Mouse (Mus musculus) embryonic facial prominence, embryonic 10.5 days (tissue): ENCODE measurements at regions not wholly inside any gene's neighbourhood (a gene's known extent, or its start where the extent isn't known, plus 50 kb on each side); places are given as distances from the start of the nearest gene placed in this dataset.

Experiments used
- DNase-seq: peaks from one replicate; pipeline ENCODE4 v3.0.0-alpha.2; 2017; ENCODE audit warnings: low spot score
- H3K27ac ChIP-seq: fragments of 300-500 bp; sonication (generic); replicated peaks from 2 replicates; pipeline ENCODE4 v1.5.1; 2016; ENCODE audit warnings: mild to moderate bottlenecking
- H3K27me3 ChIP-seq: fragments of 300-500 bp; sonication (generic); replicated peaks from 2 replicates; pipeline ENCODE4 v1.6.1; 2016; ENCODE audit warnings: low read depth, mild to moderate bottlenecking; ENCODE audit not compliant: poor library complexity, severe bottlenecking
- H3K36me3 ChIP-seq: fragments of 300-500 bp; sonication (generic); replicated peaks from 2 replicates; pipeline ENCODE4 v1.6.1; 2016; ENCODE audit warnings: mild to moderate bottlenecking, moderate library complexity
- H3K4me1 ChIP-seq: fragments of 300-500 bp; sonication (generic); 2 replicates; pipeline ENCODE4 v1.6.1; 2016
- H3K4me3 ChIP-seq: fragments of 300-500 bp; sonication (generic); 2 replicates; pipeline ENCODE4 v1.5.1; 2016; ENCODE audit warnings: mild to moderate bottlenecking, moderate library complexity
- H3K9me3 ChIP-seq: fragments of 300-500 bp; sonication (generic); 2 replicates; pipeline ENCODE4 v1.6.1; 2016; ENCODE audit warnings: mild to moderate bottlenecking
- WGBS: fragments of 180-500 bp; shearing (Covaris S2); methylation state at CpG from one replicate; pipeline ENCODE4 v1.1.7; 2016; 5-methylcytosine and 5-hydroxymethylcytosine counted together

DNA sequence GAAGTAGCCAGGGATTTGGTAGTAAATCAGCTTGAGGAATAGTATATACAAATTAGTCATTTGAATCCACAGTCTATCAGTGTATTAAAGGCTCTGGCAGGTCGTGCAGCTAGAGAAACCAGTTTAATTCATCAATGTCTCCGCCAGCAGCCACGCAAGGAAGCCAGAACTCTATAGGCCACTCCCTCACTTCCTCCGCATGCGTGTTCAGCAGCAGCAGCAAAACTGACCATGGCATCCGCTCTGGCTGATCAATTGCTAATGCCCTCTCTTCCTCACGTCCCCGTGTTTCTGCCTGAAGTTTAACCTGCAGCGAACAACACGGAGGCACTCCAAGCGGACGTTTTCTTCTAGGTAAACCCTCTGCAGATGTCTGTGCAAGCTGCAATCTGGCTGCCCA is 564.2 kb upstream of the Gm19410 start:
- Histone ChIP-seq H3K4me1 (peaks cover 33% of the 10 kb centered on the region), H3K27me3 (no peaks in the 10 kb centered on the region), H3K9me3 (no peaks in the 10 kb centered on the region), H3K36me3 (no peaks in the 10 kb centered on the region), H3K27ac (no peak overlapping the region), H3K4me3 (no peak overlapping the region)
- WGBS, result 64% methylated on average over 12 of the region's 12 CpGs
- DNase-seq, result no peak

DNA sequence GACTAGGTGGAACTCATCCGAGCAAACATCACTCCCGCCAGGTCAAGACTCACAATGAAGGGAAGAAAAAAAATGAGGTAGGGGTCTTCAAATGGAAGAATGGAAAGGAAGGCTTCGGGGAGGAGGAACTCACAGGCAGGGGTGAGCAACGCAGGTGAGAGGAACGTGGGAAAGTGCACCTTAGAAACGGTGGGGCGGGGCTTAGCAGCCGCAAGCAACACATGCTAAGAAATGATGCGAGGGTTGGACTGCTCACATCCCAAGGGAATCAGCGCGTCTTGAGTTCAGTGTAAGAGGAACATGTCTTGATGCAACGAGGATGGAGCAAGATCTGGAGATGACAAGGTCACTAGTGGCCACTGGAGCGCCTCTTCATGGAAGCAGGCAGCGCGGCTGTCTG is 560.6 kb upstream of the Gm19410 start:
- 68% methylated on average over 15 of the region's 15 CpGs for WGBS
- peak overlapping the region; percentile 17 for H3K4me3 ChIP-seq
- H3K9me3 ChIP-seq, result no peaks in the 10 kb centered on the region
- H3K27ac ChIP-seq, result peak overlapping the region; percentile 37; the same call in 1 of the 2 replicates
- H3K36me3 ChIP-seq, result no peaks in the 10 kb centered on the region
- no peak for DNase-seq
- H3K4me1 ChIP-seq, result peaks cover 31% of the 10 kb centered on the region
- no peaks in the 10 kb centered on the region for H3K27me3 ChIP-seq

DNA sequence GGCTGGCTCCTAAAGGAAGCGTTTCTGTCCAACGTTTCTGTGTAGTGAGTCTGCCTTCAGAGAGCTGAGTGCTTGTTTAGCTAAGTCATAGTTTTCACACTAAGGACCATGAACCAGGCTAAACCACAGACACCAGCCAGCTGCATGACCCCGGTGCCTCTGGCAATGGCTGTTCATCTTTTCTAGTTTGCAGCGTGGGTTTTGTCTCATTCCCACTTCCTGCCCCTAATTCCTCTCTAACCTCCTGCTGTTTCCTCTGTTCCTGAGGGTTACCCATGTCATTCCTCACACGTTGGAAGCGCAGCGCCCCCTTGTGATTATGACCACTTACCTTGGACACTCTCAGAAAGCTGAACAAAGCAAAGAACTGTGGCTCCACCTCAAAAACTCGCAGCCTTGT is 560.1 kb upstream of the Gm19410 start:
- DNase-seq, result peak; percentile 74
- 11% methylated on average over 8 of the region's 8 CpGs for WGBS
- peak overlapping the region; percentile 37 for H3K27ac ChIP-seq
- H3K27me3 ChIP-seq, result no peaks in the 10 kb centered on the region
- peak overlapping the region; percentile 17 for H3K4me3 ChIP-seq
- no peaks in the 10 kb centered on the region for H3K9me3 ChIP-seq
- H3K36me3 ChIP-seq, result no peaks in the 10 kb centered on the region
- peaks cover 31% of the 10 kb centered on the region for H3K4me1 ChIP-seq

DNA sequence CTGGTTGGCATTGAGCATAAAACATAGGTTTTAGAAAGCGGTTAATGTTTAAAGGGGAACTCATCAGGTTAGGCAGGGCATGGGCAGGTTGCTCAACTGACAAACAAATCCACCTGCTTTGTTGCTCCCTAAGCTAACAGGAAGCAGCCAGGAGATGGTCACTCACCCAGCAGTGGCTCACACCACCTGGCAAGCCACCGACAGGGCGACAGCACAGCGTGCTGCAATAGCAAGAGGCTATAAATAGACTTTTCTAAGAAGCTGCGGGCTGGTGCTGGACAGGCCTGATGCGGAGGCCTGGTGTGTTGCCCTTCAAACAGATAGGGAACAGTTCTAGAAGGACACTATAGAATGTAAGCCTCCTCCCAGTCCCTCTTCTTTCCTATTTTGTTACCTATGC is 559.3 kb upstream of the Gm19410 start:
- no peak overlapping the region for H3K4me3 ChIP-seq
- WGBS, result 62% methylated on average over 6 of the region's 6 CpGs
- H3K4me1 ChIP-seq, result peaks cover 26% of the 10 kb centered on the region
- H3K9me3 ChIP-seq, result no peaks in the 10 kb centered on the region
- no peaks in the 10 kb centered on the region for H3K36me3 ChIP-seq
- 0 out of 2 replicates have a peak overlapping the region, but pooled peaks have one; percentile 37 for H3K27ac ChIP-seq
- no peaks in the 10 kb centered on the region for H3K27me3 ChIP-seq
- no peak for DNase-seq

DNA sequence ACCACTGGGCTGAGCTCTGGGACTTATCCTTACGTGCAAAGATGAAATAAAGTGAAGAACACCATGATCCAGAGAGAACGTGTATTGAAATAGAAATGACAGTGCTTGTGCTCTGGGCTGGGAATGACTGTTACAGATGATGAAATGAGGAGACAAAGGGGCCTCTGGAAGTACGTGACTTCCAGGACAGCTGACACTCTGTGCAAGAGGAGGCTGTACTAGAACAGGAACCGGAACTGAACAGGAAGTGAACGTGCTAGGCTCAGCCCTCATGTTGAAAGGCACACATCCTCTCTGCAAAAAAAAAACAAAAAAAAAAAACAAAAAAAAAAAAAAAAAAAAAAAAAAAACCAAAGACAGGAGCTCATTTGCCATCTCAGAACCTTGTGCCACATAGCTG is 557.2 kb upstream of the Gm19410 start:
- Histone ChIP-seq H3K27ac (0 out of 2 replicates have a peak overlapping the region, but pooled peaks have one; percentile 19), H3K4me3 (no peak overlapping the region), H3K27me3 (no peaks in the 10 kb centered on the region), H3K9me3 (no peaks in the 10 kb centered on the region), H3K36me3 (no peaks in the 10 kb centered on the region), H3K4me1 (peaks cover 39% of the 10 kb centered on the region)
- 76% methylated on average over 5 of the region's 5 CpGs for WGBS
- DNase-seq, result no peak

DNA sequence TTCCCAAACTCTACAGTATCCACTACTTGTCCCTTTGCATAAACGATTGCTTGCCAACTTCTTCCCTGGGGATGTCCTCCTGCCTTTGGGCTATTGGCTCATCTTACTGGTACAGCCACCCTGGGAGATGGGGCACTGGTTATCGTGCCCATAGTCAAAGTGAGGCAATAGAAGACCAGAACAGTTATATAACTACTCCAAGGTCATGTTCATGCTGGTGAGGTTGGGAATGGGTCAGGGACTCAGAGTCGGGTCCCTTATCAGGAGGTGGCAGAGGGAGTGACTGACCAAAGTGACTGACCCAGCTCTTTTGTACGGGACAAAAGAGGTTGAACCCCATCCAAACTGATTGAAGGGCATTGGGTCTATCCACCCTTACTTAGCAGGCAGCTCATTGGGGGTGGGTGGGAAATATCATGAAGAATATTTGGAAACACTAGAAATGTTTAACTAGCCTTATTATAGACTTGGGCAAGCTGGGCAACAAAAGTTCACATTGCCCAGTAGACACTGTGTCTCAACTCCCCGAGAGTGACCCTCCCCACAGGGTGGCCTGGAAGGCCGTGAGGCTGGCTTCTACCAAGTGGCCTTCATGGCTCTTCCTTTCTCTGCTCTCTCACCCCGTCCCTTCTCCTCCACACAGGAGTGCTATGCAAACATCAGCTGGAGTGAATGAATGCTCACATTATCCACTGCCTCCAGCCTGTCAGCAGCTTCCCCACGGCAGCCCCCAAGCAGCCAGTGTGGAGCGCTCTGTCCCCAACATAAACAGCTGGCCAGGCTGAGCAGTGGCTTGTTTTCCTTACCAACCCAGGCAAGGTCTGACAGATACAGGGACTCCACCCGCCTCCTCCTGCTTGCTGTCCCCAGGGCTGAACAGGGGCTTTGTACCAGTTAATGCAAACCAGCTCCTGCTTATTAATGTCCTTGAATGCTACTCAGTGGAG is 553.8 kb upstream of the Gm19410 start:
- H3K4me3 ChIP-seq, result no peak overlapping the region
- H3K36me3 ChIP-seq, result no peaks in the 10 kb centered on the region
- H3K27me3 ChIP-seq, result no peaks in the 10 kb centered on the region
- H3K9me3 ChIP-seq, result no peaks in the 10 kb centered on the region
- 49% methylated on average over 10 of the region's 10 CpGs for WGBS
- DNase-seq, result peak; percentile 70
- peaks cover 29% of the 10 kb centered on the region for H3K4me1 ChIP-seq
- peak overlapping the region; percentile 58 for H3K27ac ChIP-seq

DNA sequence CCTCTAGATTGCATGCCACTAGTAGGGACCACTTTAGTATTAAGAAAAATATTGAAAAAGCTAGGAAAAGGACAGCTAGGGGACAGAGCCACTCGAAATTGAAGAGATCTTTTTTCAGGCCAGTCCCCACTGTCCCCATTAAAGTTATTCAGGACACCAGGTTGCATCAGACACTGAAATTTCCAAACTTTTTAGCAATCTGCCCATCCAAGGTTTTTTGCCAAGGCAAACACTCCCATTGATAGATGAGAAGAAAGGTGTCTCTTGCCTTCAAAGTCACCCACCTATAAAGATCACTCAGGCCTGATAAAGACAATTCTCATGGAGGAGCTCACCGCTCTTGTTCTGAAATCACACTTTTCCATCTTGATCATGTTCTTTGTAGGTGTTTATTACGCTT is 552.1 kb upstream of the Gm19410 start:
- H3K4me3 ChIP-seq, result no peak overlapping the region
- 86% methylated on average over 3 of the region's 3 CpGs for WGBS
- H3K9me3 ChIP-seq, result no peaks in the 10 kb centered on the region
- DNase-seq, result no peak
- peaks cover 35% of the 10 kb centered on the region for H3K4me1 ChIP-seq
- H3K27me3 ChIP-seq, result no peaks in the 10 kb centered on the region
- no peak overlapping the region for H3K27ac ChIP-seq
- no peaks in the 10 kb centered on the region for H3K36me3 ChIP-seq

DNA sequence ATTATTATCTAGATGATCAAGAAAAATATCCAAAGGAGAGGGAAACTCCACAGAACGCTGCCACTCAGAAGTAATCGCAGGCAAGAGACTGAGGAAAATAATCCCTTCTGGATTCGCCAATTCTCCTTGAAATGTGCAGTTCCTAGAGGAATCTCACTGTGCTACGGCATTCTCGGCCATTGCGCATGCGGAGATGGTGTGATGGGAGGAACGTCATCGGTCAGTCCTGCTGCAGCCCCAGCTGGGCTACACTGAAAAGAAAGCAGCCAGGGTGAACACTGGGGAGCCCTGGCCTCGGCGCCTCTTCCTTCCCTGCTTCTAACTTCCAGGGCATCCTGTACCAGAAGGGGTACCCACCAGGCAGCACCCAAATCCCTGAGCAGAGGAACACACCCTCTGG is 548.0 kb upstream of the Gm19410 start:
- Histone ChIP-seq H3K9me3 (no peaks in the 10 kb centered on the region), H3K4me3 (no peak overlapping the region), H3K27me3 (no peaks in the 10 kb centered on the region), H3K36me3 (no peaks in the 10 kb centered on the region), H3K27ac (peak overlapping the region; percentile 36), H3K4me1 (peaks cover 27% of the 10 kb centered on the region)
- 62% methylated on average over 11 of the region's 11 CpGs for whole genome bisulfite sequencing
- DNase-seq, result peak; percentile 41

DNA sequence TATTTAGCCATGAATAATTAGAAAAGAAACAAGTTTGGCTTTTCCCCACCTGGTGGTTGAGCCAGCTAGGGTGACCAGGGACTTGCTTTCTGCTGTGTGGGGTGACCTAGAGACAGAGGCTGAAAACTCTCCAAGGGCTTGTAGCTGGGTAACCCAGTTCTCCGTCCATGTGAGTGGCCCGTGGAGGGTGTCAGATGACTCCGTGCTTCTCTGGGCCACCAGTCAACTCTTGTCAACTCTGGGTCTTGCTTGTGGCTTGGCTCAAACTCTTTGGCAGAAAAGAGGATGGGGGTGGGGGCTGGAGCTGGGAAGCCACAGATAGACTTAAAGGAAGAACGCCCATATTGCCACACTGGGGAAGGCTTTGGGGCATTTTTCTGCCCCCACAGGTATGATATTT is 547.3 kb upstream of the Gm19410 start:
- no peak overlapping the region for H3K4me3 ChIP-seq
- no peak overlapping the region; the same call in 1 of the 2 replicates for H3K27ac ChIP-seq
- peaks cover 26% of the 10 kb centered on the region for H3K4me1 ChIP-seq
- no peaks in the 10 kb centered on the region for H3K36me3 ChIP-seq
- H3K27me3 ChIP-seq, result no peaks in the 10 kb centered on the region
- H3K9me3 ChIP-seq, result no peaks in the 10 kb centered on the region
- WGBS, result 53% methylated on average over 4 of the region's 4 CpGs
- no peak for DNase-seq

DNA sequence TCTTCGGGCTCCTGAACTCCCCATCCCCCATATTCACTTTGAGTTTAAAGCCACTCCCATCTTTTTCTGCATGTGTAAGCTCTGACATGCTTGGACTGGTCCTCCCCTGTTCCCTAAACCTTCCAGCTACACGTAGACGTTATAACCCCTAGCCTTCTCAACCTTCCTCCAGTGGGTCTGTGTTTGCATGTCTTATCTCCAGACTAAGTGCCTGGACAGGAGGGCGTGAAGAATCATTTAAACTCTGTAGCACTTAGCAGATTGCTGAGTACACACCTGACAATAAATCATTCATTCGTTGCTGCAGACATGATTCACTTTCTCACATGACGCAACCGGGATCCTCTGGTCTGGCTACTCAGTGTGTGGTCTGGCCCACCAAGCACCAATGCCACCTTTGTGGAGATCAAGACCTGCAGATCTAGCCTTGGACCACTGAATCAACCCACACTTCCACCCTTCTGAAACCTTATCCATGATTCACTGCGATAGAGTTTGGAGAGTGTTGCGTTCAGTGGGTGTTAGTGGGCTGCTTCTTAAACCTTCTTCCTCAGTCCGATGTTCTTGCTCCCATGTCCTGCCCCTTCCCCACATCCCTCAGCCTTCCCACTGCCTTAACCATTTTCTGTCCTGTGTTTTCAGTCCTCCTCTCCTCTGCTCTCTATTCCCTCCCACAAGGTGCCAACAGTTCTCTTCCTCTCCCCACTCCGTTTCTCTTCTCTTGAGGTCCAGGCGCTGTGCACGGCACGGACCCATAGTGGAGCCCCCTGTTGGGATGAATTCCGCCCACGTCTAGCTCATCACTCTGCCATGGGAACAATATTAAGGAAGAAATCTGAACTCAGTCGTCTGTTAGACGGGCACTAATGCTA is 541.3 kb upstream of the Gm19410 start:
- Histone ChIP-seq H3K36me3 (no peaks in the 10 kb centered on the region), H3K4me1 (peaks cover 16% of the 10 kb centered on the region), H3K27me3 (no peaks in the 10 kb centered on the region), H3K4me3 (no peak overlapping the region), H3K9me3 (no peaks in the 10 kb centered on the region), H3K27ac (no peak overlapping the region)
- WGBS, result 84% methylated on average over 18 of the region's 18 CpGs
- DNase-seq, result no peak

DNA sequence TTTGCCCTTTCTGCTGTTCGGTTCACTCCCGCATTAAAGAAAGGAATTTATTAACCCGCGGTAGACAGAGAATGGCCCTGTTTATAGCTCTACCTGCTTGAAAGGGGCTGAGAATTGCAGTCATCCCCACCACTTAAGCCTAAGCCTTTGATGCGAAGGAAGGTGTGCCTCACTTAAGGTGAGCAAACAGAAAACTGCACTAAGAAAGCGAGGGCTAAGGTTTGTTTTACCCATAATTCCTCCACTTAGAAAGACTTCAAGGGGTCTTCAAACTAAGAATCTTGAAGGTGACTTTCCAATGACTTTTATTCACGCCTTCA is 540.7 kb upstream of the Gm19410 start:
- Histone ChIP-seq H3K4me1 (peaks cover 16% of the 10 kb centered on the region), H3K4me3 (no peak overlapping the region), H3K27me3 (no peaks in the 10 kb centered on the region), H3K27ac (no peak overlapping the region), H3K9me3 (no peaks in the 10 kb centered on the region), H3K36me3 (no peaks in the 10 kb centered on the region)
- WGBS, result 81% methylated on average over 7 of the region's 7 CpGs
- no peak for DNase-seq

DNA sequence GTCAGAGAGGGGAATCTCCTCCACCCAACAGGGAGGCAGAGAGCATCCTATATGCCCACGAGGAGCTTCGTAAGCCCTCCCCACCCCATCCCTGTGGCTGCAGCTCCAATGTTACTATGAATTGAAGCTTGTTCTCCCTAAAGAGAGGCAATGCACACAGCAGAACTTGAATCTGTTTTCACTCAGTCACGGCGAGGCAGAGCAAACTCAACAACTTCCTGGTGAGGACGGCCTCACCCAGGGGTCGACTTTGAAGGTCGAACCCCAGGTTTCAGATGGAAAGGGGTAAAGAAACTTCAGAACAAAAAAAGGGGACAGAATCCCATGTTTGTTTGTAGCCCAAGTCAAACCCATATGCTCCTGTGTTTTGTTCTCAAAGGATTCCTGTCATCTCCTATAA is 538.5 kb upstream of the Gm19410 start:
- Histone ChIP-seq H3K4me1 (peaks cover 14% of the 10 kb centered on the region), H3K27ac (peak overlapping the region; percentile 12; the same call in 1 of the 2 replicates), H3K27me3 (no peaks in the 10 kb centered on the region), H3K4me3 (no peak overlapping the region), H3K36me3 (no peaks in the 10 kb centered on the region), H3K9me3 (no peaks in the 10 kb centered on the region)
- DNase-seq, result peak; percentile 50
- 35% methylated on average over 7 of the region's 7 CpGs for WGBS
